Mouse (Mus musculus): ENCODE measurements around the gene Nudt2. TPM values are rescaled to one million over a fixed set of nuclear protein-coding genes. Genes with fewer than 3 reads are reported as not detected.

Gene Nudt2
- polyA plus RNA-seq, 1 experiment: 4.3 TPM

- Histone ChIP-seq H3K27me3 (ENCODE audit: control insufficient read depth, insufficient read depth, low read length) (no peaks in the 10 kb centered on the region), H3K36me3 (ENCODE audit: control insufficient read depth, insufficient read depth, low read length) (no peaks in the 10 kb centered on the region), H3K27ac (ENCODE audit: insufficient read depth, low read length) (no peak overlapping the region), H3K4me1 (ENCODE audit: control insufficient read depth, insufficient read depth, insufficient read length) (no peaks in the 10 kb centered on the region), H3K4me3 (ENCODE audit: extremely low read depth, insufficient read depth, insufficient read length) (no peak overlapping the region)
- no peak for DNase-seq (ENCODE audit: low read depth in 1 of 2, low spot score in 2 of 2)
- TF ChIP-seq POLR2A (IDR thresholded peaks at IDR 0.05; ENCODE audit: low read depth, low read length) (no peak), CTCF (IDR thresholded peaks at IDR 0.05; ENCODE audit: extremely low read depth, insufficient read depth, insufficient read length, insufficient replicate concordance) (no peak)
- WGBS: 83% methylated on average over 13 of the region's 13 CpGs
Observed at GRCm38 (mm10) chr4:41527076-41527475, 62.1 kb downstream of the Nudt2 start.

- H3K36me3 ChIP-seq (ENCODE audit: control insufficient read depth, insufficient read depth, low read length): no peaks in the 10 kb centered on the region
- H3K27ac ChIP-seq (ENCODE audit: insufficient read depth, low read length): no peak overlapping the region
- H3K27me3 ChIP-seq (ENCODE audit: control insufficient read depth, insufficient read depth, low read length): no peaks in the 10 kb centered on the region
- DNase-seq (ENCODE audit: low read depth in 1 of 2, low spot score in 2 of 2): no peak
- TF ChIP-seq POLR2A (IDR thresholded peaks at IDR 0.05; ENCODE audit: low read depth, low read length) (no peak), CTCF (IDR thresholded peaks at IDR 0.05; ENCODE audit: extremely low read depth, insufficient read depth, insufficient read length, insufficient replicate concordance) (no peak)
- no peak overlapping the region for H3K4me3 ChIP-seq (ENCODE audit: extremely low read depth, insufficient read depth, insufficient read length)
- no peaks in the 10 kb centered on the region for H3K4me1 ChIP-seq (ENCODE audit: control insufficient read depth, insufficient read depth, insufficient read length)
- WGBS: 79% methylated on average over 8 of the region's 8 CpGs
Observed at GRCm38 (mm10) chr4:41527996-41528395, 63.0 kb downstream of the Nudt2 start.

Other genes with a start within 250 kb of the Nudt2 start
- gene Ubap2, start 190.0 kb upstream of the Nudt2 start, polyA plus RNA-seq (2012; rRNA removed): 67.6 and 91.4 TPM in 2 replicates
- gene Dcaf12, start 150.3 kb upstream of the Nudt2 start, polyA plus RNA-seq (2012; rRNA removed): 35.4 and 44.6 TPM in 2 replicates
- 13.3 and 18.5 TPM in 2 replicates for gene Ubap1, start 116.2 kb upstream of the Nudt2 start, polyA plus RNA-seq (2012; rRNA removed)
- 1.6 and 1.8 TPM in 2 replicates for gene Kif24, start 264 bp upstream of the Nudt2 start, polyA plus RNA-seq (2012; rRNA removed)
- gene AI464131, start 37.9 kb downstream of the Nudt2 start, polyA plus RNA-seq (2012; rRNA removed): 2.2 and 2.3 TPM in 2 replicates
- gene 1110017D15Rik, start 52.2 kb downstream of the Nudt2 start, polyA plus RNA-seq (2012; rRNA removed): 0.15 and 0.16 TPM in 2 replicates
- 16.3 and 23.9 TPM in 2 replicates for gene Fam219a, start 104.4 kb downstream of the Nudt2 start, polyA plus RNA-seq (2012; rRNA removed)
- 0.25 and 0.95 TPM in 2 replicates for gene Dnaic1, start 104.6 kb downstream of the Nudt2 start, polyA plus RNA-seq (2012; rRNA removed)
- 8.7 and 8.9 TPM in 2 replicates for gene Enho, start 175.2 kb downstream of the Nudt2 start, polyA plus RNA-seq (2012; rRNA removed)
- gene Cntfr, start 231.9 kb downstream of the Nudt2 start, polyA plus RNA-seq (2012; rRNA removed): 8.1 and 9.3 TPM in 2 replicates
- gene Il11ra1, start 234.8 kb downstream of the Nudt2 start, polyA plus RNA-seq (2012; rRNA removed): 45.0 and 52.1 TPM in 2 replicates
- gene Rpp25l, start 248.4 kb downstream of the Nudt2 start, polyA plus RNA-seq (2012; rRNA removed): 32.8 and 46.9 TPM in 2 replicates

All from spleen, adult 2 months (tissue).